Mouse (Mus musculus) kidney, adult 2 months (tissue): ENCODE measurements around the gene Spock1. TPM values are rescaled to one million over a fixed set of nuclear protein-coding genes. Genes with fewer than 3 reads are reported as not detected.

ENCODE experiments used
- DNase-seq: peaks from one replicate; pipeline ENCODE4 v3.0.0; 2021
- H3K27ac ChIP-seq: fragments of 200-500 bp; 2 replicates; pipeline ENCODE4 v1.5.1; 2012; ENCODE audit warnings: low read depth, low read length, control low read depth, inconsistent platforms; ENCODE audit not compliant: insufficient read depth
- H3K27me3 ChIP-seq: fragments of 200-500 bp; replicated peaks from 2 replicates; pipeline ENCODE4 v1.6.1; 2012; ENCODE audit warnings: mild to moderate bottlenecking, moderate library complexity, low read length, inconsistent platforms; ENCODE audit not compliant: control insufficient read depth, insufficient read depth
- H3K36me3 ChIP-seq: fragments of 200-500 bp; 2 replicates; pipeline ENCODE4 v1.6.1; 2012; ENCODE audit warnings: mild to moderate bottlenecking, moderate library complexity, low read length, inconsistent platforms; ENCODE audit not compliant: control insufficient read depth, insufficient read depth
- H3K4me1 ChIP-seq: fragments of 200-500 bp; 2 replicates; pipeline ENCODE4 v1.6.1; 2011; ENCODE audit warnings: low read length; ENCODE audit not compliant: control insufficient read depth, insufficient read depth
- H3K4me3 ChIP-seq: fragments of 200-500 bp; 2 replicates; pipeline ENCODE4 v1.5.1; 2011; ENCODE audit warnings: mild to moderate bottlenecking, low read depth, low read length, control low read depth; ENCODE audit not compliant: insufficient read depth
- CTCF ChIP-seq: fragments of 200-500 bp; conservative IDR thresholded peaks from 2 replicates; pipeline ENCODE4 v1.5.1; 2011; ENCODE audit warnings: low read depth, mild to moderate bottlenecking, control low read depth, low read length, moderate library complexity, mixed read lengths; ENCODE audit not compliant: insufficient read depth, insufficient read length
- POLR2A ChIP-seq: fragments of 200-500 bp; IDR thresholded peaks from one replicate; pipeline ENCODE4 v1.6.1; 2011; ENCODE audit warnings: low read depth, low read length, control low read depth
- WGBS: fragments of 180-500 bp; shearing (Covaris S2); methylation state at CpG from one replicate; pipeline ENCODE4 v1.1.7; 2018; 5-methylcytosine and 5-hydroxymethylcytosine counted together
- polyA plus RNA-seq: library from polyadenylated mRNA; depleted of rRNA; stranded (reverse); fragments of >200 nt; gene quantifications from 2 replicates; pipeline ENCODE4 v1.2.3, GENCODE M21; 2012

Spock1 gene
- polyA plus RNA-seq, 1 experiment, result 0.19 TPM

- DNase-seq, result no peak
- TF ChIP-seq CTCF, result no peak
- no peak for TF ChIP-seq POLR2A
- 76% methylated on average over 2 of the region's 2 CpGs for WGBS
- Histone ChIP-seq H3K27ac (no peak overlapping the region), H3K4me1 (no peaks in the 10 kb centered on the region), H3K36me3 (no peaks in the 10 kb centered on the region), H3K4me3 (no peak overlapping the region), H3K27me3 (no peaks in the 10 kb centered on the region)
These were observed 247.6 kb downstream of the Spock1 start for GRCm38 (mm10) chr13:57660523-57660922.

- no peak for DNase-seq
- no peak overlapping the region for H3K4me3 ChIP-seq
- TF ChIP-seq CTCF (no peak), POLR2A (no peak)
- no peaks in the 10 kb centered on the region for H3K36me3 ChIP-seq
- WGBS, result 86% methylated on average over 3 of the region's 3 CpGs
- no peaks in the 10 kb centered on the region for H3K27me3 ChIP-seq
- H3K4me1 ChIP-seq, result no peaks in the 10 kb centered on the region
- no peak overlapping the region for H3K27ac ChIP-seq
These were observed 248.3 kb downstream of the Spock1 start for GRCm38 (mm10) chr13:57659872-57660271.

GRCm38 (mm10) chr13:57656606-57657005 lies 251.5 kb downstream of the Spock1 start:
- TF ChIP-seq CTCF (no peak), POLR2A (no peak)
- DNase-seq, result no peak
- Histone ChIP-seq H3K4me1 (no peaks in the 10 kb centered on the region), H3K4me3 (no peak overlapping the region), H3K36me3 (no peaks in the 10 kb centered on the region), H3K27me3 (no peaks in the 10 kb centered on the region), H3K27ac (no peak overlapping the region)
- whole genome bisulfite sequencing, result 60% methylated on average over 8 of the region's 8 CpGs

DNA sequence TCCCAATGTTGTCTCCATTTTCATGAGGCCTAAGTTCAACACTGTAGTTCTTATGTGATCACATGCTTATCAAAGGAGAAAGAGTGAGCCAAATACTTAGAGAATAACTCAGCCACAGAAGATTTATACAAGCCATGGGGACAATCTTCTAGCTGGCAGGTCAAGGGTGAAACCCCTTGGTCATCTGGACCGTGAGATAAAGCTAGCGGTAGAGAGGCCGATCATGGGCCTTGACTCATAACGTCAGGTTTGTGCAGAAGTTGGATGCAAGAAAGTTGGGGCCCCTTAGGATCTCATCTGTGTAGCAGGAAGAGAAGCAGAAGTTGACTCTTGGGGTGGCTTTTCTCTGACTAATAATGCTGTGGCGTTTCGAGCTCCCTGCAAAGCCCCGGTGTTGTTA lies 253.8 kb downstream of the Spock1 start:
- 87% methylated on average over 7 of the region's 7 CpGs for WGBS
- Histone ChIP-seq H3K36me3 (no peaks in the 10 kb centered on the region), H3K27ac (no peak overlapping the region), H3K4me3 (no peak overlapping the region), H3K27me3 (no peaks in the 10 kb centered on the region), H3K4me1 (no peaks in the 10 kb centered on the region)
- TF ChIP-seq POLR2A, result no peak
- no peak for TF ChIP-seq CTCF
- no peak for DNase-seq

- 75% methylated on average over 4 of the region's 4 CpGs for WGBS
- no peaks in the 10 kb centered on the region for H3K36me3 ChIP-seq
- DNase-seq, result no peak
These were observed 256.9 kb downstream of the Spock1 start for GRCm38 (mm10) chr13:57651236-57651635.

GRCm38 (mm10) chr13:57648784-57649183 lies 259.3 kb downstream of the Spock1 start:
- Histone ChIP-seq H3K36me3 (no peaks in the 10 kb centered on the region), H3K27ac (no peak overlapping the region), H3K27me3 (no peaks in the 10 kb centered on the region), H3K4me1 (no peaks in the 10 kb centered on the region), H3K4me3 (no peak overlapping the region)
- no peak for DNase-seq
- WGBS, result 75% methylated on average over 2 of the region's 2 CpGs
- TF ChIP-seq POLR2A (no peak), CTCF (no peak)

More at GRCm38 (mm10) chr13:57651236-57651635, 256.9 kb downstream of the Spock1 start:
- TF ChIP-seq POLR2A, result no peak
- TF ChIP-seq CTCF, result no peak
- no peaks in the 10 kb centered on the region for H3K27me3 ChIP-seq
- H3K4me1 ChIP-seq, result no peaks in the 10 kb centered on the region
- H3K4me3 ChIP-seq, result no peak overlapping the region
- no peak overlapping the region for H3K27ac ChIP-seq

DNA sequence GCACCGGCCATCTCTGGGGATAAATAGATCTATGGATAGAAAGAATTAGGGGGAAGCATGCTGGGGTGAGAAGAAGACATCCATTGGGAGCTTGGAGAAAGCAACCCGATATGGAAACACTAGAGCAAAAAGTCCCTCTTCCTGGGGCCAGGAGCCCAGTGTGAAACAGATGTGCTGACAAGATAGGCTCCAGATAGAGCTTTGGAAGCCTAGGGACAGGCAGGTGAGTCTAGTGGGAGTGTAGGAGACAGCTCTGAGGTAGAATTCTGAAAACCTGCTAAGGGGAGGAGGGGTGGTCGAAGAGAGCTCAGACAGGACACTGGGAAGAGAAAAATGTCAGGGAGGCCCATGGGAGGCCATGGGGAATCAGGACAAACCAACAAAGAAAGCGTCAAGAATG lies 260.7 kb downstream of the Spock1 start:
- H3K27me3 ChIP-seq, result no peaks in the 10 kb centered on the region
- no peaks in the 10 kb centered on the region for H3K4me1 ChIP-seq
- no peak overlapping the region for H3K4me3 ChIP-seq
- no peaks in the 10 kb centered on the region for H3K36me3 ChIP-seq
- TF ChIP-seq CTCF (no peak), POLR2A (no peak)
- no peak for DNase-seq
- no peak overlapping the region for H3K27ac ChIP-seq
- WGBS, result 69% methylated on average over 4 of the region's 4 CpGs

DNA sequence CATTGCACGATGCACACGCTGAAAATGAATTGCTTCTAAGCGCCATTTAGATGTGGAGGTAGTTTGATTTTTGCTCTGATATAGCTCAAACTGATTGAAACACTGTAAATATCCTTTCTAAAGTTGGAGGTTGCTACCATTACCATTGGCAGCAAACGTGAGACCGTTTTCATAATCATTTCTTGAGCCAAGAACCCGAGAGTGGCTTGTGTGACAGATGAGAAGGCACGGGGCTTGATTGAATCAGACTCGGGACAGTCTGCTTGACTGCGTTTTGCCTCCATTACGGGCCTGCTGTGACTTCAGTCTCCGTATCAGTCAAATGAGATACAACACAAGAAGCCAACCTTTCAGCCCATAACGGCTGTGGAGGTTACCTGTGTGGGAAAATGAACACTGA lies 265.1 kb downstream of the Spock1 start:
- Histone ChIP-seq H3K27me3 (no peaks in the 10 kb centered on the region), H3K36me3 (no peaks in the 10 kb centered on the region), H3K27ac (no peak overlapping the region), H3K4me3 (no peak overlapping the region), H3K4me1 (no peaks in the 10 kb centered on the region)
- no peak for DNase-seq
- 79% methylated on average over 12 of the region's 12 CpGs for WGBS
- no peak for TF ChIP-seq POLR2A
- TF ChIP-seq CTCF, result no peak
